Mouse (Mus musculus) forebrain, embryonic 11.5 days (tissue): ENCODE data around the gene Stmn1. TPM values are rescaled to one million over a fixed set of nuclear protein-coding genes. Genes with fewer than 3 reads are reported as not detected.
"Not testable (repeated sequence)": the region's sequence is repeated elsewhere in the genome, so short reads cannot be mapped to it uniquely, and the experiment has no call there.

ENCODE experiments used
- ATAC-seq: fragments of 200-750 bp; cut with Nextera tagmentation; replicated peaks from 2 replicates; pipeline ENCODE4 v1.8.0; 2017; ENCODE audit warnings: moderate TSS enrichment; ENCODE audit not compliant: low FRiP score
- DNase-seq: peaks from one replicate; pipeline ENCODE4 v3.0.0-alpha.2; 2017; ENCODE audit warnings: low spot score
- H3K27ac ChIP-seq: fragments of 300-500 bp; sonication (generic); 2 replicates; pipeline ENCODE4 v1.5.1; 2014; ENCODE audit warnings: low read depth, low read length
- H3K27me3 ChIP-seq: fragments of 300-500 bp; sonication (generic); 2 replicates; pipeline ENCODE4 v1.6.1; 2014; ENCODE audit warnings: mild to moderate bottlenecking, low read length, mixed read lengths; ENCODE audit not compliant: control insufficient read depth, insufficient read depth
- H3K36me3 ChIP-seq: fragments of 300-500 bp; sonication (generic); 2 replicates; pipeline ENCODE4 v1.6.1; 2014; ENCODE audit warnings: mild to moderate bottlenecking, low read length, moderate library complexity, mixed read lengths; ENCODE audit not compliant: control insufficient read depth, insufficient read depth
- H3K4me1 ChIP-seq: fragments of 300-500 bp; sonication (generic); replicated peaks from 2 replicates; pipeline ENCODE4 v1.6.1; 2014; ENCODE audit warnings: low read length, mixed read lengths; ENCODE audit not compliant: control insufficient read depth, insufficient read depth
- H3K4me2 ChIP-seq: fragments of 300-500 bp; sonication (generic); 2 replicates; pipeline ENCODE4 v1.6.1; 2014; ENCODE audit warnings: low read depth, mild to moderate bottlenecking, low read length, moderate library complexity, mixed read lengths; ENCODE audit not compliant: severe bottlenecking
- H3K4me3 ChIP-seq: fragments of 300-500 bp; sonication (generic); 2 replicates; pipeline ENCODE4 v1.5.1; 2014; ENCODE audit warnings: low read depth, low read length
- H3K9ac ChIP-seq: fragments of 300-500 bp; sonication (generic); 2 replicates; pipeline ENCODE4 v1.6.1; 2014; ENCODE audit warnings: low read length
- H3K9me3 ChIP-seq: fragments of 300-500 bp; sonication (generic); 2 replicates; pipeline ENCODE4 v1.6.1; 2016; ENCODE audit warnings: low read length, mixed read lengths; ENCODE audit not compliant: control insufficient read depth
- WGBS: fragments of 180-500 bp; shearing (Covaris S2); extraction: QIAGEN DNeasy Blood & Tissue Kit; methylation state at CpG from one replicate; pipeline ENCODE4 v1.1.7; 2014; 5-methylcytosine and 5-hydroxymethylcytosine counted together
- polyA plus RNA-seq: library from polyadenylated mRNA; unstranded; fragments of >200 nt; fragmentation: Nextera tagmentation; extraction: Ambion mirVana; gene quantifications from 2 replicates; pipeline ENCODE4 v1.2.1, GENCODE M21; 2014

The Stmn1 gene
- polyA plus RNA-seq, 1 experiment from 2014 or later = 3,150 TPM

GRCm38 (mm10) chr4:134496595-134497210 is 28.6 kb downstream of the Stmn1 start, which contains the start of gene Paqr7:
Gene Paqr7, plus strand, starts transcription at chr4:134496697.
- Histone ChIP-seq H3K27me3 (no peaks in the 10 kb centered on the region), H3K4me3 (peak within 1 kb of the TSS; percentile 52), H3K9me3 (no peaks in the 10 kb centered on the region), H3K36me3 (no peaks in the 10 kb centered on the region), H3K9ac (peak within 1 kb of the TSS; percentile 72), H3K4me1 (peaks cover 6% of the 10 kb centered on the region; the same call in 1 of the 2 replicates), H3K27ac (no peak within 1 kb of the TSS), H3K4me2 (peak within 1 kb of the TSS; percentile 97)
- ATAC-seq = peak; percentile 58
- WGBS = 2% methylated on average over 35 of the region's 35 CpGs
- DNase-seq = peak; percentile 79

- DNase-seq = no peak
- peaks cover 6% of the 10 kb centered on the region; the same call in 1 of the 2 replicates for H3K4me1 ChIP-seq
- peak overlapping the region; percentile 97 for H3K4me2 ChIP-seq
- ATAC-seq = peak; percentile 30; the same call in 1 of the 2 replicates
- peak overlapping the region; percentile 72 for H3K9ac ChIP-seq
- no peak overlapping the region for H3K27ac ChIP-seq
- no peaks in the 10 kb centered on the region for H3K9me3 ChIP-seq
- peak overlapping the region; percentile 52 for H3K4me3 ChIP-seq
- no peaks in the 10 kb centered on the region for H3K36me3 ChIP-seq
- H3K27me3 ChIP-seq = no peaks in the 10 kb centered on the region
- WGBS = 21% methylated on average over 6 of the region's 6 CpGs
Measured at GRCm38 (mm10) chr4:134497223-134497622, 29.1 kb downstream of the Stmn1 start.

GRCm38 (mm10) chr4:134497986-134498731 is 30.0 kb downstream of the Stmn1 start:
- Histone ChIP-seq H3K4me3 (no peak overlapping the region), H3K36me3 (no peaks in the 10 kb centered on the region), H3K4me2 (no peak overlapping the region), H3K27me3 (no peaks in the 10 kb centered on the region), H3K27ac (no peak overlapping the region), H3K9me3 (no peaks in the 10 kb centered on the region), H3K4me1 (peaks cover 6% of the 10 kb centered on the region; the same call in 1 of the 2 replicates), H3K9ac (no peak overlapping the region)
- ATAC-seq (no peak), DNase-seq (no peak)
- 81% methylated on average over 12 of the region's 12 CpGs for WGBS

GRCm38 (mm10) chr4:134498983-134499382 is 30.9 kb downstream of the Stmn1 start:
- H3K4me3 ChIP-seq, H3K36me3 ChIP-seq, H3K9me3 ChIP-seq, ATAC-seq, H3K4me1 ChIP-seq, H3K9ac ChIP-seq, H3K27me3 ChIP-seq, DNase-seq, H3K27ac ChIP-seq, H3K4me2 ChIP-seq: not testable (repeated sequence)
- 85% methylated on average over 6 of the region's 6 CpGs for WGBS

- DNase-seq (no peak), ATAC-seq (no peak)
- Histone ChIP-seq H3K36me3 (no peaks in the 10 kb centered on the region), H3K4me3 (no peak overlapping the region), H3K27ac (no peak overlapping the region), H3K27me3 (no peaks in the 10 kb centered on the region), H3K4me1 (peaks cover 6% of the 10 kb centered on the region; the same call in 1 of the 2 replicates), H3K9me3 (no peaks in the 10 kb centered on the region), H3K4me2 (no peak overlapping the region), H3K9ac (no peak overlapping the region)
- WGBS = 97% methylated on average over 6 of the region's 6 CpGs
Measured at GRCm38 (mm10) chr4:134501095-134501494, 33.0 kb downstream of the Stmn1 start.

- no peak overlapping the region for H3K9ac ChIP-seq
- no peak overlapping the region for H3K4me3 ChIP-seq
- no peaks in the 10 kb centered on the region for H3K9me3 ChIP-seq
- no peak overlapping the region for H3K4me2 ChIP-seq
- H3K36me3 ChIP-seq = no peaks in the 10 kb centered on the region
- no peaks in the 10 kb centered on the region for H3K4me1 ChIP-seq
- H3K27ac ChIP-seq = no peak overlapping the region
- 89% methylated on average over 4 of the region's 4 CpGs for WGBS
- ATAC-seq (no peak), DNase-seq (no peak)
- H3K27me3 ChIP-seq = no peaks in the 10 kb centered on the region
Measured at GRCm38 (mm10) chr4:134503686-134504357, 35.7 kb downstream of the Stmn1 start.

- no peak for ATAC-seq
- Histone ChIP-seq H3K27me3 (no peaks in the 10 kb centered on the region), H3K4me3 (no peak overlapping the region), H3K4me1 (no peaks in the 10 kb centered on the region), H3K9me3 (no peaks in the 10 kb centered on the region), H3K36me3 (no peaks in the 10 kb centered on the region), H3K4me2 (no peak overlapping the region), H3K27ac (no peak overlapping the region), H3K9ac (no peak overlapping the region)
- 93% methylated on average over 4 of the region's 4 CpGs for WGBS
- DNase-seq = no peak
Measured at GRCm38 (mm10) chr4:134505303-134505789, 37.2 kb downstream of the Stmn1 start.

GRCm38 (mm10) chr4:134505966-134506594 is 38.0 kb downstream of the Stmn1 start:
- Histone ChIP-seq H3K9me3 (no peaks in the 10 kb centered on the region), H3K4me2 (no peak overlapping the region), H3K9ac (no peak overlapping the region), H3K27ac (no peak overlapping the region), H3K27me3 (no peaks in the 10 kb centered on the region), H3K4me3 (no peak overlapping the region), H3K36me3 (no peaks in the 10 kb centered on the region), H3K4me1 (no peaks in the 10 kb centered on the region)
- no peak for DNase-seq
- no peak for ATAC-seq
- 73% methylated on average over 3 of the region's 4 CpGs for WGBS
